In genomic region chr9:15493925-15494558, GRCm38 (mm10) we compare ENCODE assay signal across 8 mouse cellular contexts. TPM values are rescaled to one million over a fixed set of nuclear protein-coding genes. Genes with fewer than 3 reads are reported as not detected.
DNase-seq lines count a peak whose midpoint lies in the region; ATAC-seq lines count a peak whose summit lies in the region.

No protein-coding gene starts in this region.

- H3K4me2 ChIP-seq in embryonic facial prominence, embryonic 13.5 days, result peak overlapping the region; percentile 89
- peak overlapping the region; percentile 89 for H3K4me2 ChIP-seq in heart, embryonic 11.5 days
- peak overlapping the region; percentile 89 for H3K4me2 ChIP-seq in kidney, embryonic 14.5 days (replicated peaks; ENCODE audit: low read depth, low read length)
- H3K4me2 ChIP-seq in midbrain, embryonic 16.5 days (ENCODE audit: low read length), result peak overlapping the region; percentile 71

- peak overlapping the region; percentile 72 for H3K4me3 ChIP-seq in embryonic facial prominence, embryonic 13.5 days
- peak overlapping the region; percentile 77 for H3K4me3 ChIP-seq in heart, embryonic 11.5 days (ENCODE audit: low read depth, low read length)
- H3K4me3 ChIP-seq in kidney, embryonic 14.5 days (ENCODE audit: low read length), result peak overlapping the region; percentile 83
- H3K4me3 ChIP-seq in midbrain, embryonic 16.5 days (ENCODE audit: low read depth, low read length), result peak overlapping the region; percentile 89

- H3K4me1 ChIP-seq in embryonic facial prominence, embryonic 13.5 days, result peaks cover 32% of the 10 kb centered on the region
- peaks cover 19% of the 10 kb centered on the region for H3K4me1 ChIP-seq in heart, embryonic 11.5 days (ENCODE audit: control insufficient read depth, insufficient read depth, low read length)
- H3K4me1 ChIP-seq in kidney, embryonic 14.5 days (ENCODE audit: control insufficient read depth, insufficient read depth, low read length), result peaks cover 42% of the 10 kb centered on the region
- peaks cover 13% of the 10 kb centered on the region for H3K4me1 ChIP-seq in midbrain, embryonic 16.5 days (ENCODE audit: control insufficient read depth, insufficient read depth, low read length)

- H3K27me3 ChIP-seq in embryonic facial prominence, embryonic 13.5 days, result peaks cover 4% of the 10 kb centered on the region; the same call in 1 of the 2 replicates
- no peaks in the 10 kb centered on the region for H3K27me3 ChIP-seq in heart, embryonic 11.5 days (ENCODE audit: control insufficient read depth, insufficient read depth, low read length)
- no peaks in the 10 kb centered on the region for H3K27me3 ChIP-seq in kidney, embryonic 14.5 days (ENCODE audit: control insufficient read depth, insufficient read depth, low read length)
- no peaks in the 10 kb centered on the region; the same call in 1 of the 2 replicates for H3K27me3 ChIP-seq in midbrain, embryonic 16.5 days (ENCODE audit: control insufficient read depth, insufficient read depth, low read depth, low read length)

- WGBS in embryonic facial prominence, embryonic 13.5 days, result 4% methylated on average over 35 of the region's 37 CpGs
- 4% methylated on average over 34 of the region's 37 CpGs for WGBS in heart, embryonic 11.5 days (ENCODE audit: insufficient replicate concordance)
- WGBS in kidney, embryonic 14.5 days, result 2% methylated on average over 32 of the region's 37 CpGs
- under 1% methylated on average over 37 of the region's 37 CpGs for WGBS in midbrain, embryonic 16.5 days

- H3K36me3 ChIP-seq in embryonic facial prominence, embryonic 13.5 days, result no peaks in the 10 kb centered on the region
- H3K36me3 ChIP-seq in heart, embryonic 11.5 days (ENCODE audit: control insufficient read depth, insufficient read depth, low read length), result no peaks in the 10 kb centered on the region
- no peaks in the 10 kb centered on the region for H3K36me3 ChIP-seq in kidney, embryonic 14.5 days (ENCODE audit: control insufficient read depth, insufficient read depth, low read length)
- H3K36me3 ChIP-seq in midbrain, embryonic 16.5 days (ENCODE audit: control insufficient read depth, insufficient read depth, low read length), result no peaks in the 10 kb centered on the region

- peak; percentile 36 to 46 for DNase-seq in urinary bladder, adult 18-20 months (ENCODE audit: low spot score in 2 of 2)
- DNase-seq in urinary bladder, postnatal 10 days (ENCODE audit: low spot score), result no peak
- peak; percentile 64 for DNase-seq in liver
- peak; percentile 38 to 70 for DNase-seq in spleen, postnatal 4 days (ENCODE audit: low spot score in 2 of 2)

- peak overlapping the region; percentile 86 for H3K9ac ChIP-seq in embryonic facial prominence, embryonic 13.5 days
- H3K9ac ChIP-seq in heart, embryonic 11.5 days (ENCODE audit: low read depth, low read length), result peak overlapping the region; percentile 85
- peak overlapping the region; percentile 97 for H3K9ac ChIP-seq in kidney, embryonic 14.5 days (ENCODE audit: low read depth, low read length)
- peak overlapping the region; percentile 83 for H3K9ac ChIP-seq in midbrain, embryonic 16.5 days (ENCODE audit: low read depth, low read length)

- ATAC-seq in embryonic facial prominence, embryonic 13.5 days (ENCODE audit: insufficient number of reproducible peaks, insufficient read depth, low FRiP score, low TSS enrichment, low read depth), result peak; percentile 69; the same call in 1 of the 2 replicates
- ATAC-seq in heart, embryonic 11.5 days (replicated peaks; ENCODE audit: insufficient number of reproducible peaks, low FRiP score, low TSS enrichment), result peak; percentile 71
- ATAC-seq in kidney, embryonic 14.5 days (ENCODE audit: low FRiP score, low TSS enrichment), result peak; percentile 78
- ATAC-seq in midbrain, embryonic 16.5 days, result peak; percentile 75

- H3K9me3 ChIP-seq in embryonic facial prominence, embryonic 13.5 days, result no peaks in the 10 kb centered on the region
- H3K9me3 ChIP-seq in heart, embryonic 11.5 days (replicated peaks; ENCODE audit: control insufficient read depth, low read length), result no peaks in the 10 kb centered on the region
- no peaks in the 10 kb centered on the region for H3K9me3 ChIP-seq in kidney, embryonic 14.5 days (ENCODE audit: control insufficient read depth, low read length)
- H3K9me3 ChIP-seq in midbrain, embryonic 16.5 days (replicated peaks; ENCODE audit: control insufficient read depth, low read length, poor library complexity, severe bottlenecking), result no peaks in the 10 kb centered on the region

- H3K27ac ChIP-seq in embryonic facial prominence, embryonic 13.5 days, result peak overlapping the region; percentile 48; the same call in 1 of the 2 replicates
- peak overlapping the region; percentile 50; the same call in 1 of the 2 replicates for H3K27ac ChIP-seq in heart, embryonic 11.5 days (ENCODE audit: low read depth, low read length)
- H3K27ac ChIP-seq in kidney, embryonic 14.5 days (ENCODE audit: low read depth, low read length), result peak overlapping the region; percentile 90
- H3K27ac ChIP-seq in midbrain, embryonic 16.5 days (ENCODE audit: low read length), result peak overlapping the region; percentile 40

RNA-seq across cellular contexts. Expression of gene Smco4, which starts 0.8 kb away (rescaled TPM):
- polyA plus RNA-seq in embryonic facial prominence, embryonic 13.5 days (2015; fragmentation: Nextera tagmentation; extraction: Ambion mirVana), result 3.3 TPM in 2 replicates
- polyA plus RNA-seq in heart, embryonic 11.5 days (2014; fragmentation: Nextera tagmentation; extraction: Ambion mirVana), result 2.2 and 3.4 TPM in 2 replicates
- polyA plus RNA-seq in kidney, embryonic 14.5 days (2014; fragmentation: Nextera tagmentation; extraction: Ambion mirVana), result 7.0 and 24.0 TPM in 2 replicates
- polyA plus RNA-seq in midbrain, embryonic 16.5 days (2015; fragmentation: Nextera tagmentation; extraction: Ambion mirVana), result 0.54 and 0.81 TPM in 2 replicates

Comparison
In these comparisons a context has a peak if more than half of its experiments do, and no peak if none do; other contexts are left out.
1. H3K27ac ChIP-seq: peak in every context shown above with its lines; median percentile 90 in kidney, embryonic 14.5 days; 50 in heart, embryonic 11.5 days; 48 in embryonic facial prominence, embryonic 13.5 days; 40 in midbrain, embryonic 16.5 days.